Mouse (Mus musculus): Measurements from ENCODE around the gene Sec16b.

The Sec16b gene

DNA sequence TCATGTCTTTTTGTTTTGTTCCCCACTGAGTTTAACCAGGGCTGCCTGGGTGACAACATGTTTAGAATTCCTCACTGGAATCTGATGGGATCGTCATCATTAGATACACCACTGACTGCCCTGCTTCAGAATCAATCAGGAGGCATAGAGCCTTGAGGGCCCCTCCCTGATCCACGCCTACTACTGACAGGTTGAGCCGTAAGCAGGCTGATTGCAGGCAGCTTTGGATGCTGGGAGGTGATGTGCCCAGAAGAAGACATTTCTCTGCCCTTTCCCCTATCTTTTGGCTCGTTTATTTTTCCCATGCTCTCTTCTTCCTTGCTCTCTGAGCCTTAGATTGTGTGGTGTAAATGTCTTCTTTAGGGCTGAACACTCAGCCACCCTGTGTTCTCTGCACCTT lies 7.8 kb downstream of the Sec16b start:
- no peak for DNase-seq

DNA sequence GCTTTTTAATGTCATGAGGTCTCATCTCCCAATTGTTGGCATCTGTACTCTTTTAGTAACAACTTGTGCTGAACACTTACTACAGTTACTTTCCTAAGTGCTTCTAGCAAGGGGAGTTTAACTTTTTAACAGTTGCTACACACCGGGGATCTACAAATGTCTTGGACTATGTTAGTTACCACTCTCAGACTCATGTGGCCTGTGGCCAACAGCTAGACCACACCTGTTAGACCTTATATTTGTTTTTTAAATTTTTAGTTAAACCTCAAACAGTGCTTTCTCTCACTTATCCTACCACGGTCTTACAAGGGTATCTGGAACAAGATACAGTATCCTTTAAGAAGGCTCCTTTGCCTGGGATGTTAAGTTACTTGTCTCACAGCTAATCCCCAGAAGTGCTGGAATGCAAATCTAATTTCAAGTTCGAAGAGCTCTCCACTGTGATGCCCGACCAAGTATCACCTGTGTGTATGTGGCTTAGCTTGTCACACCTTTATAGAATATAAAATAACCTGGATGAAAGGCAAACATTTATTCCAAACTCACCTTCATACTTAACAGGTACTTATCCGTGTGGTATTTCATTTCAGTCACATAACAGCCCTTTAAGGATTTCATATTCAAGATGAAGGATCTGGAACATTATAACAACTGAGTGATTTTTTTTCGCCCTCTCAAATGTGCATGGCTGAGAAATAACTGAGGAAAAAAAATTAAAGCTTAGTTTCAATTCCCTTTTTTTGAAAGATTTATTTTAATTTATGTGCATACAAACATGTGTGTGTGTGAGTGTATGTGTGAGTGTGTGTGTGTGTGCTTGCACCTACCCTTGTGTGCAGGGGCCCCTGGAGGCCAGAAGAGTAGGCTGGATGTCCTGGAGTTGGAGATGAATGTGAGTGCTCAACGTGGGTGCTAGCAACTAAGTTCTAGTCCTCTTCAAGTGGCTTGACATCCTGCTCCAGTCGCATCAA lies 10.6 kb downstream of the Sec16b start:
- no peak for DNase-seq

DNA sequence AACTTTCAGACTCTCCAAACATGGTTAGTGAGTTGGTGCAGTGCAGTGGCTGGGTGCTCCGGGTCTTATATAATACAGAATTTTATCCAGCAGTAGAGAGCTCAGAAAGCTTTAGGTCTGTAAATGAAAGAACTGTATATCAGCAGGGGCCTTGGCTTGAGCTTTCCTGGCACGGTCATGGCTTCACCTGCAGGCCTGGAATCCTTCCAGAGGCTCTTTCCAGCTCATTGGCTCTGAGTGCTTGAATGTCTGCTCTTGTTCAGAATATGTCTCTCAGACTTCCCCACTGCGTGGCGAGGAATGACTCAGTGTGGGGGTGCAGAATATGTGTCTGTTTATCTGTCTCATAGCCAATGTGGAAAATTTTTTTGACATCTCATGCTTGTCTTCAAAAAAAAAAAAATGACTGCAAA lies 11.6 kb downstream of the Sec16b start:
- DNase-seq = peak; percentile 33

DNA sequence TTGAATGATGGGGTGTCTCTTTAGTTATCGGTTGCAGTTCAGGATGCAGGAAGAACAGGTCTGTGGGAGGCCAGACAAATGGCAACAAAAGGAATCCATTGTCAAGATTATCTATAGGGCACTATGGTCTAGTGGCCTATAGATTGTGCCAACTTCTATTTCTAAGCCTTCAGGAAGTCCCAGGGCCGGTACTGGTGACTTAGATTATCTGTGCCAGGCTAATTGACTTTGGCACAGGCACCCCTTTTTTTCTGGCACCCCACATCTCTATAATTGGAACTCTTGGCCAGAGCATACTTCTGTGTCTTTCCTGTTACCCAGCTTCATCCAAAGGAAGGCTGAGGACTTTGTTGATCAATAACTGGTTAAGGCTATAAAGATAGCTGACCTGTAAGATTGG lies 12.9 kb downstream of the Sec16b start:
- DNase-seq = no peak

DNA sequence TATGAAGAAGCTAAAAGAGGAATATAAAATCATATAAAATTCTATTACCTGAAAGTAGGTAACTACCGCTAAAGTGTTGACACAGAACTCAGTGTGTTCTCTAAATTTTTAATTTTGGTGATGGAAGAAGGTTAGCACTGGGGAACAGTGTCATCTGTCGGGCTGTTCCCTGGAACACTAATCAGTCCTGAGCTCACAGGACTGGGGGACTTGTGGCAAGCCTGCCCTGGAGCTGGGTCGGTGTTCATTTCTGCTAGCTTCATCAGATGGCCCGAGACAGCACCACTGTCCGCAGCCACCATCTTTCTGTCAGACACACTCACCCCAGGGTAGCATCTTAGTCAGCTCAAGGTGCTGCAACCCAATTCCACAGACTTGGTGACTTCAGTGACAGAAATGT lies 15.8 kb downstream of the Sec16b start:
- DNase-seq = no peak

DNA sequence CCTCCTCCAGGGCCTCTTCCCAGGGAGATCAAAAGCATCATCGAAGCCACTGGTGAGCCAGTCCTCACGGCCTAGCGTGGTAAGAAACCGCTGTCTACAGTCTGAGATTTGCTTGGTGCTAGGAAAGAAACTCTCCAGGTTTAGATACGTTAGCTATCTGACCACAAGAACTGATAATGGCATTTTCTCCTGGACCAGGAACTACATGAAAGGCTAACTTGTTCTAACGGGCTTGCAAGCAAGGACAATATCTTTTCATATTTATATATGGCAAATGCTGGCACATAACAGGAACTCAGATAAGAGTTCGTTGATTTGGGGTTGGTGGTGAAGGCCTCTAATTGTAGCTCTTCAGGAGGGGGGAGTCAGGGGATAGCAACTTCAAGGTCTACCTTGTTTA lies 18.2 kb downstream of the Sec16b start:
- no peak for DNase-seq

DNA sequence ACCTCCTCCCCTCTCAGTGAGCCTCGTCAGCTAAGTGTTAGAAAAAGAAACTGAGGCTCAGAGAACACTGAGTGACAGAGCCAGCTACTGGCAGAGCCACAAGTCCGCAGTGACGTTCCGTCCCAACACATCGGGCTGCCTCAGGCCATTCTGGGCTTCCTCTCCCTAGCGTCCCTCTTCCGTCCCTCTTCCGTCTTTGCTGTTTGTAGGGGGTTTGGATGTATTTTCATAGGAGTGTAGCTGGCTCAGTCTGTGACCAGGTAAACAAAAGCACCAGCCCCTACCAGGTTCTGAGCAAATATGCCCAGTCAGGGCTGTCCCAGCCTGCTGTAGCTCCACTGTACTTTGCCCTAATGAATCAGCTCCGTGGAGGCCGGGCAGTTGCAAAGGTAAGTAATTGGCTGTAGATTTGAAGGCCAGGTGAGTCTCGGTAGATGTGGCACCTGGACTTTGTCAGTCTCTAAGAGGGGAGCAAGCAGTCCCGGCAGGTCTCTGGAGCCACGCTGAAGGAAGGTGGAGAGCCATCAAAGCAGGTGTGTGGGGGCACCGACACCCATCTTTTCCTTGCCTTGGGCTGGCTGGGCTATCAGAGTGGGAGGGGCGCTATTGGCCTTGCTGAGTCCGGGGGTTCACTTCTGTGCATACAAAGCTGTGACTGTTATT lies 19.3 kb downstream of the Sec16b start:
- no peak for DNase-seq

DNA sequence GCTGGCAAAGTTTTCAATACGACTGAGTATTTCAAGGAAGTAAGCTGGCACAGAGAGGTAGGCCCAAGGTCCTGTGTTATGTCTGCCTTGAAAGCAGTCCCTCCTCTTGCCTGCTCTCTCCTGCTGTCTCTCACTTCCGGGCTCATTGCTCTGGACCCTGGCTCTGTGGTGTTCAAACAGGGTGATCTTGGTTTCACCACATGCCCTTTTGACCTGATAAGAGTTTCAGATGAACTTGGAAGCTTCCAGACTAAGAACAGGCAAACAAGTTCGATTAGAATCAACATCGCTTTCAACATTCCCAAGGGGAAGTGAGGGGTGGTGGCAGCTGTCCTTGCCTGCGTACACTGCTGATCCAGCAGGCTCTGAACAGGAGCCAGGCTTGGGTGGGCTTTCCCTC lies 20.1 kb downstream of the Sec16b start:
- DNase-seq = no peak

DNA sequence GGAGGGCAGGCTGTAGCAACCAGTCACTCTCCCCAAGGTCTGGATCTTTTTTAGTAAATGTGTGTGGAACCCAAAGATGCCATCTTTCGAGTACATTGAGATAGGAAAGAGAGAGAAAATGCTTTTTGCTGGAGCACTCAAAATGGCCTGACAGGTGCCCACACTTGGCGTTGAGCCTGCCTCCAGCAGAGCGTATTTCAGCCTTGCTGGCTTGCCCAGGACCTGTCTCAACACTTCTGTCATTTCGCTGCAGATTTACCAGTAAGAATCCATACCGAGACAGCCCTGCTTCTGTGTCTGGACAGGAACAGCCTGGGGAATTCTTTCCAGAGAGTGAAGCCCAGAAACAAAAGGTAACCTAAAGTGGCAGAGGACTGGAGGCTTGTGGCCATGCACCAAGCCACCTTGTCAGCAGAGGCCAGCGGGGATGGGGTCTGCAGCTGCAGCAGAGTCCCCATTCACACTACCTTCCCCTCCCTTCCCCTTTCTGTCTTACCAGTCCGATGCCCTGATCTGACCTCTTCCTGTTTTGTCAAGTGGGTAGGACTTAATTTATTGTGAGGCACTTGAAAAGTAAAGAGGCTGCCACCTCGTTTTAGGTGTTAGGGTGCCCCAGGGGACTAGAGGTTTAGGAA lies 26.4 kb downstream of the Sec16b start:
- no peak for DNase-seq

DNA sequence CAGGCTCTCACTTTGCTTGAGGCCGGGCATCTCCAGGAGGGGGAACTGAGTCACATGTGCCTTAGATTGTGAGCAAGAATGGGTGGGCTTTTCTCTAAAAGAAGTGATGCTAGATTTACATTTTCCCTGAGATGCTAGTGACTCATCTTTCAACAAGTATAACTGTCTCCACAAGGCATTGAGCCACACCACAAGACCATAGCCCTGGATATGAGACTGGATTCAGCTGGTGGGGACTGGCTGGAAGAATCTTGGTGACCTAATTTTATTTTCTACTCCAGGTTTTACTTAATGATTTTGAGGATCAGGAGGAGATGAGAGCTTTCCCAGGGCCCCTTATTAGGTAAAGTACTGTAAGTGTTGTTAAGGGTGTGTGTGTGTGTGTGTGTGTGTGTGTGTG lies 29.0 kb downstream of the Sec16b start:
- DNase-seq = no peak

DNA sequence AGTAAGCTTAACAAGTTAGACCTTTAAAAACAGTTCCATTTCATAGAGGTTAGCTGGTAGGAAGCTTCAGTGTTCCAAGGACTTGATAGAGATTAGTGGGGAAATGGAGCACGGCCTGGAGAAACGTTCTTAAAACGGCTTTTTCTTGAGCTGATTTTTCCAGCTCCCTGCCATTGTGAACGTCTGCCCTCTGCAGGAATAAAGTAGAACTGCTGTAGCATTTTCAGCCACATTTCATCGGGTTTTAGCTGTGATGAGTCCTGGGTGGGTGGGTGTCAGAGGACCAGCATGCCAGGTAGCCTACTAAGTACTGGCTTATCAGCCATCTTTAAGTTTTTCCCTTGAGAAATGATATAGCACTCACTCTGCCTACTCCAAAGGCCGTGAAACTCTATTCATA lies 29.9 kb downstream of the Sec16b start:
- DNase-seq = no peak

DNA sequence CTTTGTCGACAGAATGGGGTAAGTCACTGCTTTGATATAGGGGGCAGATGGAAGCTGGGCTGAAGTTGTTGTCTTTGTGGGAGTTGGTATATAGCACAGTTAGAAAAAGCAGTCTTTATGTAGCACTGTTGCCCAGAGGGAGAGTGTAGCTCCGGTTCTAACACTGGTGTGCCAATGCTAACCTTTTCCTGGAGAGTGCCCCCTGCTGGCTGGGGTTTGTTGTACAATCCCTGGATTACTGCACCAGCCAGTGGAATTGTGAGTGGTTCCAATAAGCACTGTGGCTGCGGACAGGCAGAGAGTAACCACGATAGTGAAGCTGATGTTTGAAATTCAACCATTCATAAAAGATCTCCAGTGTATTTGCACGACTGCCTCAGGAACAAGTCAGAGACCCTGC lies 31.1 kb downstream of the Sec16b start:
- DNase-seq = no peak

DNA sequence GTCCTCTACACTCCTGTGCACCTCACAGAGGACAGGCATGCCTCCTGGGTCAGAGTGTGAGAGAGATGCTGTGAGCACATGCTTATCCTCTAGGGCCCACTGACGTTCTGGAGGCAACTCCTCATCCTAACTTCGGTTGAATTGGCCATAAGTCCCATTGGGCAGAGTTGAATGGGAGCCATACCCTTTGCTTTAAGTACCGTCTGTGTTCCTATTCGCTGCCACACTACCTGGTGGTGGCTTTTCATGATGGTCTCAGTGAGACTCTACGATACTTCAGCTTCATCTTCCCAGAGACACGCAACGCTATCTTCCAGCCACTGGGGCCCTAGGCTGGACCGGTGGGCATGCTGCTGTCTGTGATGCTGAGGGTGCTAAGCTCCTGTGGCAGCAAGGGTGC lies 38.5 kb downstream of the Sec16b start:
- no peak for DNase-seq

DNA sequence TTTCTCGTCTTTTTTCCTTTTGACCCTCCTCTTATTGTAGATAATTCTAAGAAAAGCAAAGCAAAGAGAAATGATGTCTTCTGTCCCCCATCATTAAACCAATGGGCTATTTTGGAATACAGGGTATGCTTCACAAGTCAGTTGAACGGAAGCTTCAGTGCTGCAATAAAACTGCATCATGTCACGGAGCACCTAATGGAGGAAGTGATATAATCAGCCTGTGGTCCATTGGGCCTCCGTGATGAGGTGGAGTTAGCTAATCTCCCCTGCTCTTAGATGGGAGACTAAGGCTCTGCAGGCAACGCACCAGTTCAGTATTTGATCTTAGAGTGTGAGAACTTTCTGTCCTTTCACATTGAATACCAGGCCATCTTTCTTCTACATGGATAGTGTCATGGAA lies 41.1 kb downstream of the Sec16b start:
- DNase-seq = no peak

DNA sequence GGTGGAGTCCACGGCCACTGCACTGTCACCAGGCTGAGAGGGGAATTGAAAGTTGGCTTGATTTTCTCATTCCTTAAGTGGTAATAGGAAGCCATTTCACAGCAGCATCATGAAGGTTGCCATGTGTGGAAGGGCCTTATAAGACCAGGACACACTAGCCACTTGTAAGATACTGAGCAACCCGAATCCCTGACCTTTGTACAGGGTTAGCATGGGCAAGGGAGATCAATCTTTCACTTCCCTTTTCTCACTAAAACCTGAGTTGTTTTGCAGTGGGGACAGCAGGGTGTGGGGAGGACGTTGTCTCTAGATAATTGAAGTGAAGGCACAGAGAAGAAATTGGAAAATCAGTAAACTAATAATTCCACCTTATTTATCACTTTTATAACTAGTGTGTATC lies 43.2 kb downstream of the Sec16b start:
- DNase-seq = no peak

DNA sequence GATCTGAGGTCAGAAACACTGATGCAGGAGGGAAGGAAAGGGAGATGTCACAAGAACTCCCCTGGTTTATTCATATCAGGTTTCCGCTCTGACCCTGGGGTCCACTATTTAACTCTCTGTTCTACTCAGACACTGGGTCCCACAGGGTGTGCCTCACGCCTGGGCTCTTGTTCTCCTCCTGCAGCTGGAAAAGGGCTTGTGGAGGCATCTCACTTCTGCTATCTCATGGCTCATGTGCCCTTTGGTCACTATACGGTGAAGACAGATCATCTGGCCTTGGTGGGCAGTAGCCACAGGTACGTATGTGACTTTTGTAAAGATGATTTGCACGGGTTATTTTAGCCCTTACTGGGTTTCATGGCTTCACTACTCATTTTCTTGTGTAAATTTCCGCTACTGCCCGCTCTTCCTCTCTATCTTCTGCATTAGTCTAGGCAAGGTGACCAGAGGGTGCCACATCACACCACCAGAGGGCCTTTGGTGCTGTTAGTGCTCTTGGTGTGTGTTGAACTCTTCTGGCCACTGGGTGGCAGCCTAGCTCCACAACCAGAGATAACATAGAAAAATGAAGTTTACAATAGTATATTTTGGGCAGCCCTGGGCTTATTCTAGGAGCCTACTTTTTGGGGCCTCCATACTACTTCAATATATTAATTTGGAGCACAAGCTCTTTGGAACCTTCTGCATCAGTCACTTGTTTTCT lies 46.4 kb downstream of the Sec16b start:
- DNase-seq = peak; percentile 73

DNA sequence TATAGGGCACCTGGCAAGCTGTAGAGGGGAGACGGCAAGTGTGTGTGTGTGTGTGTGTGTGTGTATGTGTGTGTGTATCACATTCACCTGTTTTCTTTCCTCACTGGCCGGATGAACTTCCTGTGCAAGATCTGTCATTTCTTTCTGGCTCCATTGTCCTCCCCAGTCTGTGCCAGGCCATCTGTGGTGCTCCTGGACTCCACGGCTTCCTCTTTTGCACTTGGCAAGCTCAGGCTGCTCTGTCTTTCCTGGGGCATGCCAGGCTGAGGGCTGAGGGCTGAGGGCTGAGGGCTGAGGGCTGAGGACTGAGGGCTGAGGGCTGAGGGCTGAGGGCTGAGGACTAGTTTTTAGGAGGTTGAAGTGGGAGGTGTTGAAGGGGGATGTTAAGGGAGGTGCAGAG lies 47.6 kb downstream of the Sec16b start:
- no peak for DNase-seq

DNA sequence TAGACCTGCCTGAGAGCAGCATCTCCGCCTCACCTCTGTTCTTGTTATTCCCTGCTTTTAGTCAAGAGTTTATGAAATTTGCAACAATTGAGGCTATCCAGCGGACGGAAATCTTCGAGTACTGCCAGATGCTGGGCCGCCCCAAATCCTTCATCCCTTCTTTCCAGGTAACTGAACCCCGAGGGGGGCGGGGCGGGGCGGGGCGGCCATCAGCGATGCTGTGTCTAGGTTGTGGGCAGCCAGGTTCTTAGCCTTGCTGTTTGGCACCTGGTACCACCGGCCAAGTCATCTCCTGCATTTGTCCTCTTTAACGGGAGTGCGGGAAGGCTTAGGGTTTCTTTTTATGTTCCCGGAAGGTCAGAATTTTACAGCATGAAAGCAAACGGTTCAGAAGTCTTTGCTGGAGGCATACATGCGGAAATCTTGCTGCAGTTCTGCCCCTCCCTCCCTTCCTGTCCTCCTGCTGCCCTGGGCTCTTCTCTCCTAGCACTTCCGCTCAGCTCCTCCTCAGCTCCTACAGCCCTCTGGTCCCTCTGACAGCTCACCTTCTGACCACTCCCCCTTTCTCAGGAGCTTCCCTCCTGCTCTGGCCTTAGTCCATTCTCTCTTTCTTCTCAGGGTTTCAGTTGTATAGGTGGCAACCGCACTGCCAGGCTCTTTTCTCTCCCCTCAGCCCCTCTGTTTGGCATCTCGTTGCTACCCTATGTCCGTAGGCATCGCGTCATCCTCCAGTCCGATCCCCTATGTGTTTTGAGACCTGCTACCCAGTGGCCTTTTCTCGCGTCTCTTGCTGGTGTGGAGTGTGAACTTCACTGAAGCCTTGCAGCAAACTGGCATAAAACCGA lies 48.4 kb downstream of the Sec16b start:
- no peak for DNase-seq

DNA sequence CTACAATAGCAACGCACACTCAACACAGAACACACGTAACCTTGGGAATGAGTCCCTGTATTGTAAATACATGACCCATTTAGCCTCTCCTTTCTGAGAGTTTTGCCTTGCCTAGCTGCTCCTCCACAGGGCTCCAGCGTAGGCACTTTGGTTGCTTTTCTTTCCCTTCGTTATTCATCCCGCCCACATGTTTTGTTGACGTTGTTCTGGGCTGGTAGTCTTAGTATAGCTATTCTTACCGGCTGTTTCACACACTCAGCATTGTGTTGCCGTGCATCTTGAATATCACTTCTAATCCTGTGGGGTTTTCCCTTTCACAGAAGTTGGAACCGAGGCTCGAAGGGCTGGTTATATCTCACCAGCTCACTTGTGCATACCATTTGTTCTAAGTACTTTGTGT lies 49.2 kb downstream of the Sec16b start:
- DNase-seq = no peak

DNA sequence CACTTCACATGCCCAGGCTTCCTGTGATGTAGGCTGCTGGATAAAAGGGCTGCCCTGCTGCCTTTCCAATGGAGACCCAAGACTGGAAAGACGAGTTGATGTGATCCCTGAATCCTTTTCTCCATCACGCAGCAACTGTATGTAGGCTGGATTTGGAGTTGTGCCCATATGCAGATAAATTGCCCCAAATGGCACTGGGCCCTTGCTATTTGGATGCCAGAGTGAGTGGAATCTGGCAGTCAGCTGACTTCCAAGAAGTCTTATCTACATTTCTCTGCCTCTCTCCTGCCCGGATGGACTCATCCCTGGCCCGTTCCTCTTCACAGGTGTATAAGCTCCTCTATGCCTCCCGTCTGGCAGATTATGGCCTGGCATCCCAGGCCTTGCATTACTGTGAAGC lies 49.9 kb downstream of the Sec16b start:
- DNase-seq = no peak

DNA sequence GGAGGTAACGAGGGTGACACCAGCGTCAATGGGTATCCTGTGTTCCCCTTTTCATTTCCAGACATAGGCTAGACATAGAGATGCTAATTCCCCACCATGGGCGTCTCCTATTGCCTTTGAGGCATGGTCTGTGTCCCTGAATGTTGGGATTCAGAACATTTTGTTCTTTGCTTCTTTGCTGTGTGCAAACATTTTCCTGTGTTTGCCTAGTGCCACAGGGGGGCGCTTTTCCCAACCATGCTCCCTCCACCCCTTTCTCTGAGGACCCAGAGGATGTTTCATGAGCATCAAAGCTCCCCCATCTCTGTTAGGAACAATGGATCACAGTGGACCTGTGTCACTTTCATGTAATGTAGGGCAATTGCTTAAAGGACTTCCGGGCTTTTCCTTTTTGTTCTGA lies 51.6 kb downstream of the Sec16b start:
- no peak for DNase-seq

DNA sequence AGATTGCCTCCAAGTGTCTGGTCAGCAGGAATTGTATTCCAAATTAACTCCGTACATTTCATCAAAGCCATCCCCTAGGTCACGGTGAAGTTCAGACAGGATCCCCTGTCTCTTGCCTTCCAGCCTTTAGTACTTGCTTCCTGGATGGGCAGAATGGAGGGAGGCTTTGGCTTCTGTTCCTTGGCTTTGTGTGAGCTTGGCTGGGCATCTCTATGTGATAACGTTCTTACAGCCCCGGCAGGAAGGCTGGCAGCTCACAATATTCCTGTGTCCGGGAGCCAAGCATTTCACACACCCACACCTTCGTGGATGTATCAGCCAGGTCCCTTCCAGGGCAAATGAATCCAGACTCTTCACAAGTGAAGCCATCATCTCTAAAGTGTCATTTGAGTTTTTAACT lies 53.5 kb downstream of the Sec16b start:
- no peak for DNase-seq
